Mouse (Mus musculus) heart, adult 11 months (tissue): ENCODE measurements around the gene Esyt2.

ENCODE experiments used
- DNase-seq: peaks from one replicate; pipeline ENCODE4 v3.0.0; 2022

The Esyt2 gene

GRCm38 (mm10) chr12:116281427-116282281, 658 bp downstream of the Esyt2 start:
- peak; percentile 94 for DNase-seq

- DNase-seq, result no peak
Measured at GRCm38 (mm10) chr12:116282856-116283255, 1.9 kb downstream of the Esyt2 start.

DNA sequence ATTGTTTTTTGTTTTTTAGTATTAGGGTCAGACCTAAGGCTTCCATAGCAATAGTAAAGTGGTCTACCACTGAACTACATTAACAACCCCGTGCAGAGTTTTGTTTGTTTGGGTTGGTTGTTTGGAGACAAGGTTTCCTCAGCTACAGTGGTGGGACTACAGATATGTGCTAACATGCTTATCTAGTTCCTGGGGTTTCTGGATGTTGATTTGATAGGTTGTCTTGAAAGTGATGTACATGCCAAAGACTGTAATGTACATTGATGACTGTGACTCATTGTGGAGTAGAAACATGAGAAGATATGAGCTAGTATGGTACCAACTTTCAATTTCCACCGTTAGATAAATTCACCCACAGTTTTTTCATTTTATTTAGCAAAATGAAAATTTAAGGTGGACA, 2.5 kb downstream of the Esyt2 start:
- DNase-seq, result no peak

GRCm38 (mm10) chr12:116293185-116293584, 12.2 kb downstream of the Esyt2 start:
- DNase-seq, result no peak

- DNase-seq, result peak; percentile 72
Measured at GRCm38 (mm10) chr12:116293599-116294292, 12.8 kb downstream of the Esyt2 start.

GRCm38 (mm10) chr12:116299906-116300305, 18.9 kb downstream of the Esyt2 start:
- DNase-seq, result no peak

- no peak for DNase-seq
Measured at GRCm38 (mm10) chr12:116302181-116302580, 21.2 kb downstream of the Esyt2 start.

GRCm38 (mm10) chr12:116306042-116306441, 25.0 kb downstream of the Esyt2 start:
- peak; percentile 85 for DNase-seq

DNA sequence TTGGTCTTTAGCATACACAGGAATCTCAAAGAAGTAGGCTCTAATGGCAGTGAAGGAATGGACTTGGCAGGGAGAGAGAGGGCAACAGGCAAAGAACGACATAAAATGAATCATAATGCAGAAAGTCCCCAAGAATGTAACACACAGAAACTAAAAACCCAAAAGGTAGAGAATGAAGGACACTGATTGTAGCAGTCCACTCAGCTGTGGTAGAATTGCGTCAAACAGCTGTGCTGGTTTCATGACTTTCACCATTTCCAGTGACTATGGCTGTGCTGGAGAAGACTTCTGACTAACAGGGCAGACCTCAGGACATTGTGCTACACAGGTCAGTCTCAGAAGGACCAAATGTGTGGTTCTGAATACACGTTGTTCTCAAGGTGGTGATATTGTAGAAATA, 26.9 kb downstream of the Esyt2 start:
- peak; percentile 74 for DNase-seq

- DNase-seq, result no peak
Measured at GRCm38 (mm10) chr12:116308612-116309011, 27.6 kb downstream of the Esyt2 start.

DNA sequence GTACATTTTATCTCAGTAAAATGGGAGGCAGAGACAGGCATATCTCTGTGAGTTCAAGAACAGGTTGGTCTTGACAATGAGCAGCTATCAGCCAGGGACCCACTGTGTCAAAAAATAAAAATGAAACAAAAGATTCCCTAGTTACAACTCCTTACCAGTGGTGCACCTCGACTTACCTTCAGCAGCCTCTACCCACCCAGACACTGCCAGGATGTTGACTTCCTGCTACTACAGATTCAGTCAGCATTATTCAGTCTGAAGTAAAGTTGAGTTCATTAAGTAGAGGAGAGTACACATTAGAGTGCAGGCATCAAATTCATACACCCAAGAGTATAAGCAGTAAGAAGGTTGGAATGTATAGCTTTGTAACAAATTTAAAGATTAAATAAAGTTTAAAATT, 32.8 kb downstream of the Esyt2 start:
- DNase-seq, result no peak

DNA sequence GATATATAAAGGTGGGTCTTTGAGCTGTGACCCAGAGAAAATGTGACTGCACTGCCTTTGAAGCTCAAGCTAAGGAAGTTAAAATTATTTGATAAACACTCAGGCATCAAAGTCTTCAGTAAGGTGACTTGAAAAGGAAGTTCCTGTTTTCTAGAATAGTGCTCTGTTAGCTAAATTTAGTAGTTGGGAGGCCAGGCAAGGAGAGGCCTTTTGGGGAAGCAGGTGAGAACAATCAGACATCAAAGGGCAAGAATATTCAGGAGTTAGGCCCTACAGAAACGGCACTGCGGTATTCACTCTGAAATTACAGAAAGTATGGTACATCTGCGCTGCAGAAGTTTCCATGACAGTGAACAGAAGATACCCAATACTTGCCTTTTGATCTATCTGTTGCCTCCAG, 34.5 kb downstream of the Esyt2 start:
- DNase-seq, result no peak

DNA sequence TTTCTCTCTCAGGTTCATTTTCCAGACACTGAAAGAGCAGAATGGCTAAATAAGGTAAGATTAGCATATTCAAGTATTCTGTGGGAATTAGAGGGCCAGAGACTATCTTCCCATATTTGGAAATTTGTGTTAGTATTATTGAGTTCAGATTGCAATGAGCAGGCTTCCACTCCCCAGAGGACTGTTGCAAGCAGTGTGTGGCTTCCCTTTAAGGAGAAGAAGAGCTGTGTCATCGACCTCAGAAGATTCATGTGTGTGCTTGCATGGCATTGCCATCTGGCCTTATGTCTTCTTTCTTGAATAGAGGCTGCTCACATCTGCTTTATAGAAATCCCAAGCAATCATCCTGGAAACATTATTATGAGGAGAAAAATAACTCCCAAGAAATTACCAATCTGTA, 36.8 kb downstream of the Esyt2 start:
- DNase-seq, result no peak

- peak; percentile 87 for DNase-seq
Measured at GRCm38 (mm10) chr12:116325545-116325944, 44.5 kb downstream of the Esyt2 start.

- DNase-seq, result no peak
Measured at GRCm38 (mm10) chr12:116326159-116326558, 45.2 kb downstream of the Esyt2 start.

- DNase-seq, result no peak
Measured at GRCm38 (mm10) chr12:116334253-116334652, 53.3 kb downstream of the Esyt2 start.

DNA sequence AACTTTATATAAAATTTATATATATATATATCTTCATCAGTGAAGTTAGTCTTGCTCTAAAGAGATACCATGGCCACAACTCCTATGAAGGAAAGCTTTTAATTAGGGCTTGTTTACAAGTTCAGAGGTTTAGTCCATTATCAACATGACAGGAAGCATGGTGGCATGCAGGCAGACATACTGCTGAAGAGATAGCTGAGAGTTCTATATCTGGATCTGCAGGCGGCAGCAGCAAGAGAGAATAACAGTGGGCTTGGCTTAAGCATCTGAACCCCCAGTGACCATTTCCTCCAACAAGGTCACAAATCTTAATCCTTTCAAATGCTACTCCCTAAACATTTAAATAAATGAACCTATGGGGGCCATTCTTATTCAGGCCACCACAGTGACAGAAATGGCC, 59.2 kb downstream of the Esyt2 start:
- DNase-seq, result no peak

GRCm38 (mm10) chr12:116348755-116349286, 67.8 kb downstream of the Esyt2 start:
- no peak for DNase-seq

DNA sequence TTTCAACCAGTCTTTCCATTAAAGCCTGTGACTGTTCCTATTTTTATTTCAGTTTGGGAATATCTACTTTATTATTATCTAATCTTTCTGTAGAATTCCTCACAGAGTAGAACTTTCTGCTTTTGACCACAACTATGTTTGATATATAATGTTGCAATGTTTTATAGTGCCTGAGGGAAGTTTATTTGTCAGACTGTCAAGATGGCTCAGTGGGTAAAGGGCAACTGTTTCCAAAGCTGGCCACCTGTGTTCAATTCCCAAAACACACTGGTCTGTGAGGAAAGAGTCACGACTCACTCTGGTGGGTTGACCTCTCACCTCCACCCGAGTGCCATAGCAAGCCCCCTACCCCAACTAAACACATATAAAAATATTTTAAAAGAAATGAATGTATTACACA, 68.4 kb downstream of the Esyt2 start:
- DNase-seq, result no peak

DNA sequence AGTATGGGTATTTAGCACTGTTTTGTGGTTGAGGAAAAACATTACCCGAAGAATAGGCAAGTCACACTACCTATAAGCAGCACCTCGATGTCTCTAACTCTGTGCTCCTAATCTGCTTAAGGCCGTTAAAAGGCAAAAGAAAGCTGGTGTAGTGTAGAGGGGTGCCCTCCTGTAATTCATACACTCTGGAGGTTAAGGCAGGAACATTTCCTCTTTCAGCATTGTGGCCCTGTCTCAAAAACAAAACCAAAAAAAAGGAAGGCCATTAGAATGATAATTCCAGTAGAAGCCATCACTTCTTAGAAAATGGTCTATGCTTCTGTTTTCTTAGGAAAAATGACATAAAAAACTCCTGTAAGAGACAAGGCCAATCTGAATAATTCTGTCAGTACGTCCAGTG, 70.0 kb downstream of the Esyt2 start:
- DNase-seq, result no peak

DNA sequence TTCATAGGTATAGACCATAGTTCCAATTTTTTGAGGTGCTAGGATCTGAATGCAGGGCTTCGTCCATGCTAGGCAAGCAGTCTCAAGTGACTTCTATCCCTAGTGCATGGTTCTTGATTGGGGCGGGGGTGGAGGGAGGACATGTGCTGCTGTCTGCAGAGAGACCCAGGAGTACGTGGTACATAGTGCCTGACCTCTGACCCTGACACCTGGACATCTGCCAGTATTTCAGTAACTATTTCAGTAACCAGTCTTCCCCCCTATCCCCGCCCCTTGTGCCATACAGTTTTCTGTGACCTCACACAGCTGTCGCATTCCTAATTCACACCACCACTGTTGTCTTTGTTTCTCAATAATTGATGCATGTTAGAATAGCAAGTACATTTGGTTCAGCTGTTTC, 71.4 kb downstream of the Esyt2 start:
- no peak for DNase-seq

DNA sequence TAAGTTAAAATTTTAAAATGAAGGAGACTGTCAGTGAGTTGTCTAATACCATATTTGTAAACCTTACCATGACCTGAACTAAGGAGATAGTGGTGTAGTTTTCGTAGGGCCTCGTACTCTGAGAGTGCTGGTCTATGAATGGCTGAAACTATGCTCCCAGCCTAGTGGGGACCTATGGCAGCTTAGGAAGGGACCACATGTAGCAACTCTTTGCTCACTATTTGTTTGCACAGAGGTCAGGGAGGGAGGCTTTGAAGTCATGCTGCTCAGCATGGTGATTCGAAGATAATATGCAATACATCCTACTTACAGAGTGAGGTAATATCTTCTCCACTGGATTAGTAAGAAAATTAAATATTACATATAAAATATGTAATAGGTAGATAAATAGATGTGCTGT, 73.7 kb downstream of the Esyt2 start:
- DNase-seq, result no peak

DNA sequence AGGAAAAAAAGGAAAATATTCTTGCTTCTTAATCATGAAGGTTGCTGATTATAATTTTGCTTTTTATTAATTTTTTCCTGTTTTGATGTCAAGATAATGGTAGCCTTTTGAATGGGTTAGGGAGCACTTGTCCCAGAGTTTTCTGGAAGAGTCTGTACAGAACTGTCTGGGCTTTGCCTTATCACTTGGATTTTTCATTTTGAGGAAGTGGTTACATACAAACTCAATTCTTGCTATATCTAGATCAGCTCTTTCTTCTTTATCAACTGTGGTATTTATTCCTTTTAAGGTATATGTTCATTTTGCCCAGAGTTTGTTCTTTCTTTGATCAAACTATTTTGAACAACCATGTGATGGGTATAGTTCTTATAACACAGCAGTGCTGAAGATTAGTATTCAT, 81.1 kb downstream of the Esyt2 start:
- DNase-seq, result no peak

DNA sequence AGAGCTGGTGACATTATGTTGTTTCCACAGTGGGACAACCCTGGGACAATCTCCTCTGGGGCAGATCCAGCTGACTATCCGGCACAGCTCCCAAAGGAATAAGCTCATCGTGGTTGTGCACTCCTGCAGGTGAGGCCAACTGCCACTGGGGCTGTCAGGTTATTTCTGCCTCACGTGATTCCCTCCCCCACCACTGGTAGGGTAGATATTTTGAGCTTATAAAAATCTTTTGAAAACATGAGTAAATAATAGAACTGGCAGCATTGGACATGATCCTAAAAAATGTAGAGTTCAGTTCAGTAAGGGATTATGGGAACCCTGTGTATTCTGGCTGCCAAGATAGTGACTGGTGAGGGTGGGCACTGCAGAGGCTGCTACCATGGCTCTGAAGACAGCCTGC, 85.9 kb downstream of the Esyt2 start:
- DNase-seq, result no peak
